Mouse (Mus musculus): Measurements from ENCODE around the gene Calhm5.

Gene Calhm5

GRCm38 (mm10) chr10:34096418-34096883 lies at the start of gene Calhm5:
Gene Calhm5, minus strand, starts transcription at chr10:34096519.
- peak; percentile 57 to 60 for DNase-seq (ENCODE audit: low spot score in 2 of 2)

GRCm38 (mm10) chr10:34141693-34142092 lies 45.4 kb upstream of the Calhm5 start:
- no peak for DNase-seq (ENCODE audit: low spot score in 2 of 2)

GRCm38 (mm10) chr10:34139768-34140167 lies 43.4 kb upstream of the Calhm5 start:
- DNase-seq (ENCODE audit: low spot score in 2 of 2) = no peak

- no peak for DNase-seq (ENCODE audit: low spot score in 2 of 2)
Observed at GRCm38 (mm10) chr10:34138027-34138426, 41.7 kb upstream of the Calhm5 start.

GRCm38 (mm10) chr10:34136432-34136831 lies 40.1 kb upstream of the Calhm5 start:
- no peak for DNase-seq (ENCODE audit: low spot score in 2 of 2)

GRCm38 (mm10) chr10:34131356-34131755 lies 35.0 kb upstream of the Calhm5 start:
- no peak for DNase-seq (ENCODE audit: low spot score in 2 of 2)

- DNase-seq (ENCODE audit: low spot score in 2 of 2) = no peak
Observed at GRCm38 (mm10) chr10:34128391-34128790, 32.1 kb upstream of the Calhm5 start.

- peak; percentile 53 to 68 for DNase-seq (ENCODE audit: low spot score in 2 of 2)
Observed at GRCm38 (mm10) chr10:34127392-34128378, 31.4 kb upstream of the Calhm5 start, which contains the start of gene Calhm6. Gene Calhm6, minus strand, starts transcription at chr10:34127984.

GRCm38 (mm10) chr10:34118421-34118820 lies 22.1 kb upstream of the Calhm5 start:
- no peak for DNase-seq (ENCODE audit: low spot score in 2 of 2)

- DNase-seq (ENCODE audit: low spot score in 2 of 2) = no peak
Observed at GRCm38 (mm10) chr10:34117770-34118169, 21.5 kb upstream of the Calhm5 start.

- no peak for DNase-seq (ENCODE audit: low spot score in 2 of 2)
Observed at GRCm38 (mm10) chr10:34117131-34117530, 20.8 kb upstream of the Calhm5 start.

- DNase-seq (ENCODE audit: low spot score in 2 of 2) = no peak
Observed at GRCm38 (mm10) chr10:34111964-34112738, 15.8 kb upstream of the Calhm5 start.

- no peak for DNase-seq (ENCODE audit: low spot score in 2 of 2)
Observed at GRCm38 (mm10) chr10:34110863-34111465, 14.6 kb upstream of the Calhm5 start.

- DNase-seq (ENCODE audit: low spot score in 2 of 2) = no peak
Observed at GRCm38 (mm10) chr10:34095964-34096363, 355 bp downstream of the Calhm5 start.

- DNase-seq (ENCODE audit: low spot score in 2 of 2) = no peak
Observed at GRCm38 (mm10) chr10:34095147-34095546, 1.2 kb downstream of the Calhm5 start.

GRCm38 (mm10) chr10:34091888-34092287 lies 4.4 kb downstream of the Calhm5 start:
- DNase-seq (ENCODE audit: low spot score in 2 of 2) = peak; percentile 38 to 75

GRCm38 (mm10) chr10:34090481-34090880 lies 5.8 kb downstream of the Calhm5 start:
- DNase-seq (ENCODE audit: low spot score in 2 of 2) = no peak

GRCm38 (mm10) chr10:34089517-34089916 lies 6.8 kb downstream of the Calhm5 start:
- DNase-seq (ENCODE audit: low spot score in 2 of 2) = no peak

GRCm38 (mm10) chr10:34088515-34088914 lies 7.8 kb downstream of the Calhm5 start:
- no peak for DNase-seq (ENCODE audit: low spot score in 2 of 2)

GRCm38 (mm10) chr10:34086514-34086913 lies 9.8 kb downstream of the Calhm5 start:
- no peak for DNase-seq (ENCODE audit: low spot score in 2 of 2)

GRCm38 (mm10) chr10:34074522-34075200 lies 21.7 kb downstream of the Calhm5 start:
- DNase-seq (ENCODE audit: low spot score in 2 of 2) = no peak

Data from right cerebral cortex, postnatal 10 days (tissue).